Mouse (Mus musculus): ENCODE data around the gene Ankrd27.
A peak's percentile ranks its signal among the peaks of the same experiment; 100 is the strongest.

Ankrd27 gene

DNA sequence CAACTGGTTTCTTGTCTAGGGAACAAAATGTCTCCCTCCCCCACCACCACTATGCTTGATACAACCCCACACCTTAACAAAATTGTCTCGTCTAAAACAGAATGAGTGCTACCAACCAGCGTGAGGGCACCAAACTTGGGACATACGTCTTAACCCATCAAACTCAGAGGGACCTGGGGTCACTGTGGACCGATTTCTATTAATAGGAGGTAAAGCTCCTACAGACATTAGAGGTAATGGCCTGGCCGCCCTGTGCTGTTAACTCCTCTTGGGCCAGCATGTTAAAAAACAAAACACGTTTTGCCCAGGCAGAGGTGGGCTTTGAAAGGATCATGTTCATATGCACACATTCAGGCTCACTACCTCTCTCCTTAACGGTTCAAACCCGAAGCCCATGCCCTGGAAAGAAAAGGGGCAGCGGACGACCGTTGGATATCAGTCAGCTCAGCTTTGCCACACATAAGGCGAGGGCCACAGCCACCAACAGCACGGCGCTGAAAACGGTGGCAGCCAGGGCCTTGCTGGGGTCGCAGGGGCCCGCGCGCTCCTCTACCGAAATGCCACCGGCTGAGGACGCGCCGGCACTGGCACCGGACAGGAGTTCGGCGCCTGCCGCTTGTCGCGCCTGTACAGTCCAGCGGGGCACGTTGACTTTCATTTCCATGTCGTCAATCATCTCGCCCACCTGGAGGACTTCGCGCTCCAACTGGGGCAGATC lies 1.8 kb upstream of the Ankrd27 start:
- DNase-seq (ENCODE audit: inconsistent ontology term) = no peak

DNA sequence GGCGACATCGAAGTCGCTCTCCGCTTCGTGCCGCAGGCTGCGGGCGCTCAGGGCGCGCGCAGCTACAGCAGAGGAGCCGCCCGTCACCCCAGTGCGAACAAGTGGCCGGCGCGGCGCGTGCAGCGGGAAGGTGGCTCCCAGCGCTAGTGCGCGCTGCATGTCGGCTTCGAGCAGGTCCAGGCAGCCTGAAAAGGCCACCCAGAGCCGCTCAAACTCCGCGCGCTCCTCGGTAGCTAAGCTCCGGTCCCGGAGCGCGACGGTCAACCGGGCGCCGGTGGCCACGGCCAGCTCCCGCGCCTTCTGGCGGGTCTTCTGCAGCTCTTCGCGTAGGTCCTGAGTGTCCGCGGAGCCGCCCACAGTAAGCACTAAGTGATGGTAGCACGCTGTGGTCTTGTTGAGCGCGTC lies 1.3 kb upstream of the Ankrd27 start:
- peak; percentile 60 for DNase-seq (ENCODE audit: inconsistent ontology term)

DNA sequence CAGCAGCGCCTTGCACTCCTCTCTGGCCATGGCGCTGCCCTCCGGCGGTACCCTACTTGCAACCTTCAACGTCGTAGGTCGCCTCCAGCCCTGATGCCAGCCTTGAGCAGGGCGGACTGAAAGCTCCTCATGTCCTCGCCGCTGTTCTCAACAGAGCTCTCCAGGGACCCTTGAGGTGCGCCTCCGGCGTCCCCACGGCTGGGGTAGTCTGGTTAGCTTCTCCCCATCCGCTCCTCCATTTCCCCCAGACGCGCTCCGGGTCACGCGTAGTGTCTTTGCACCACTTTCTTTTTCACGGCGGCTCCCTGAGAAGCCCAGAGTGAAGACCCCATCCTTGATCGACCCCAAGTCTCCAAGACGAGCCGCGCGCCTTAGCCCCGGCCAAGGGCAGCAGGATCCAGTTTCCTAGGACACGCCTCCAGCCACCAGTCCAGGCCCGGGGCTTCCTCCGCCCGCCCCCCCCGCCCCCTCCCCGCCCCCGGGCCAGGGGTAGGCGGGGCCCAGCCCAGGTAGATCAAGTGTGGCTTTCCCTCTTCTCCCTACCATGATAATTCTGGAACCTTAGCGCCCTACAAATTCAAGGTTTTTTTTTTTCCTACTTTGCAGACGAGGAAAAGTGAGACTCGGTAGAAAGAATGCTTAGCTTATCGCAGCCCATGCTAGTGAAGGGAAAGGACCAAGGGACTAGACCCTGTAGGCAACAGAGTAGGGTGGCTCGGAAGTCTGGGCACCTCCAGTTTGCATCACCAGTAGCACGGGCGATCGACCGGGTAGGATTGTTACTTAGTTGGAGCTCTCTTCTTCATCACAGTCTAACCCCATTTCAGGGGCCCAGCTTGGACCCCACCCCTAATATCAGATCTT lies 621 bp upstream of the Ankrd27 start, which contains the start of gene Rgs9bp:
TSS of gene Rgs9bp (minus strand) at position 392 of the 864 bp plus-strand sequence.
- no peak for DNase-seq (ENCODE audit: inconsistent ontology term)

DNA sequence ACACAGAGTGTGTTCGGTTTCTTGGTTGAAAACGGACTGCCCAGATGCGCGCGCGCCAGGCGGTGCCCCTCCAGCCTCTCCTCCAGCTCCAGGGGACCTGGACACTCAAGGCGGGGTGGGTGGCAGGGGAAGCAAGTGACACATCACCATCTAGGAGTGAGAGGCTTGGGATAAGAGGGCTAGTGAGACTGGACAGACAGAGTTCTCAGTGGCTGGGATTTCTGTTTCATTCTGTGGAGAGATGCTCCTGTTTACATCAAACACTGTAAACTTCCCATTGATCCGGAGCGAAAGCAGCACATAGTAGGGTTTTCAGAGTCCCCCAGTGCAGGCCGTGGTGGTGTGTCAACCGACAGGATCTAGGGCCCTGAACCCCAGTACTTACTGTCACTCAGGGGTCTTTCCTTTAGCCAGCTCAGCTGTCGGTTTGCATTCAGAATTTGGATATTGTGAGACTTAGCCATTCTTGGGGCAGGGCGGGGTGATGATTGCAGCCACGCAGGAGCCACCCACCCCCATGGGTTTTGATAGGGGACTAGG lies 932 bp downstream of the Ankrd27 start:
- DNase-seq (ENCODE audit: inconsistent ontology term) = no peak

DNA sequence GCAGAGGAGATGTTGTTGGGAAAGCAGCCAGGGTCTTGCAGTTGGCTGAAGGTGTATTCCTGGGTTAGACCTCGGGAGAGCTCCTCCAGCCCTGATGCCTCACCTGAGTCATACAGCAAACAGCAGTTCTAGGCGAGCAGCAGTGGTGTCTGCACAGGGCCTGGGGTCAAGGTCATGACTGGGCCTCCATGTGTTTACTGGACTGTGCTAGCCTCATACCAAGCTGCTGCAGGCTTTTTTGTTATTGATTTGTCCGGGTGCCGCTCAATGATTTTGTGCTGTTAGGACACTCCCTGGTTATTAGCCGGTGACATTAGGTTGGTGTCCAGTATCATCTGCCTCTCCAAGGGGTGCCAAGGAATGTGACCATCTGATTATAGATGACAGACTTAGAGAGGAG lies 1.7 kb downstream of the Ankrd27 start:
- no peak for DNase-seq (ENCODE audit: inconsistent ontology term)

DNA sequence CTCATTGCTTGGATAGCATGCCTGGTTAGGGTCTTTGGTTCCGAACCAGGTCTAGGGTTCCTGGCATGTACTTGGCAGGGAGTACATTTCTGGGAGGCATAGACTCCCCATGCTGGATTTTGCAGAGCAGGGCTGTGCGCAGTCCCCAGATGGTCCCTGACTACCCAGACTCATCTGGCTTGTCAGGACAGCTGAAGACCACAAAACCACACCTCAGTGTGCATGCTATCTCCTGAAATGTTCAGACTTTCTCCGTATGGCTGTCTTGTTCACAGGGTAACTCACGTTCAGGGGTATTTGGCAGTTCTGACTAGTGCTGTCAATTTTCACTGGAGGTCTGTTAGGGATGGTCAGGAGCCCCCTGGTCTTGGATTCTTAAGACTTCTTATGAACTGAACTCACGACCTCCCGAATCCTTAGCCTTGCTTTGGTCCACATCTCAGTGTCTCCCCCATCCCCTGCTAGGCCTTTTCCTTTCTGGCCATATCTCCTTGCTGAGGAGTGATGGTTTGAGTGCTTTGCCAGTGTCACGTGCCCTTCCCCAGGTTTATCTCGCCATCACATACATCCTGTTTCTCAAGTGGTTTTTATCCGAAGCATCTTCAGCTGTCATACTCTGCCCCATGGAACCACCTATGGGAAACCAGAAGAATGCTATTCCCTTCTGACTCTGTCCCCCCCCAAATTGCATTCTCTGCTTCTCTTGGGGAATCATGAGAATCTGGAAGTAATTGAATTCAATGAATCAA lies 2.8 kb downstream of the Ankrd27 start:
- DNase-seq (ENCODE audit: inconsistent ontology term) = no peak

DNA sequence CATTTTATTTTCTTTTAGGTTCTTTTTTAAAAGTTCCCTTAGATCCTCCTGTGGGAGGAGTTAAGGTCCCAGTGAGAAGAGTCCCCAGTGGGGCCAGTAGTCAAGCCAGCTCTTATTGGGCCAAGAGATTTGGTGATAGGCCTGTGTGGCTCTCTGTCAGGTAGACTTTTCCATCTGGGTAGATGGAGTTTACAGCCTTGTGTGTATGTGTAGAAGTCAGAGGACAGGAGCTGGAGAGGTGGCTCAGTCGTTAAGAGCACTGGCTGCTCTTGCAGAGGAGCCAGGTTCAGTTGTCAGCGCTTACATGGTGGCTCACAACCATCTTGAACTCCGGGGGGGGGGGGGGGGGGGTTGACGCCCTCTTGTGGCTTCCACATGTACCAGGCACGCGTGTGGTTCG lies 3.4 kb downstream of the Ankrd27 start:
- no peak for DNase-seq (ENCODE audit: inconsistent ontology term)

DNA sequence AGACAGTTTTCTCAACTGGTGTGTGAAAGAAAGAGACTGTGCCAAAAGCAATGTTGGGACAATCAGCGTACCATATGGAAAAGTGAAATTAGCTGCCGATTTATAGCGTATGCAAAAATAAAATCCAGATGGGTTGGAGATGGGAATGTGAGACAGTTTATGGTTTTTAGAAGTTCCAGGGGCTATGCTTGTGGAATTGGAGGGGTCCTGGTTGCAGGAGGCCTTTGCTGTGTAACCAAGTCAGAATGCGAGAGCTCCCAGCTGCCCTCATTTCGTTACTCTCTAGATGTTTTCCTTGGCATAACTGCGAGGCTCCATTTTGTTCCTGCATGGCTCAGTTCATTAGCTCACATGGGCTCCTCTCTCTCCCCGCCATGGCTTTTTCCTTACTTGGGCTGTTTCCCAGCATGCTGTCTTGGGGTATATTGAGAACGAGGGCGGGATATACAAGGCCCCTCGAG lies 4.7 kb downstream of the Ankrd27 start:
- no peak for DNase-seq (ENCODE audit: inconsistent ontology term)

DNA sequence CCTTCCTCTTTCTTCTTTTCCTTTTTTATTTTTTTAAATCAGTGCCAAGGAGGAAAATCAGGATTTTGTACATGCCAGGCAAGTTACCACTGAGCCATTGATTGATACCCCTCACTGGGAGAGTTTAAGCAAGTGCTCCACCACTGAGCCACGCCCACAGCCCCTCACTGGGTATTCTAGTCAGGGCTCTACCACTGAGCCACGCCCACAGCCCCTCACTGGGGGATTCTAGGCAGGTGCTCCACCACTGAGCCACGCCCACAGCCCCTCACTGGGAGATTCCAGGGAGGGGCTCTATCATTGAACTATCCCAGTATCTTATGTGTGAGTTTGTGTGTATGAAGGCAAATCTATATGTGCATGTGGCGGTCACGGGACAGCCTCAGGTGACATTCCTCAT lies 8.3 kb downstream of the Ankrd27 start:
- no peak for DNase-seq (ENCODE audit: inconsistent ontology term)

DNA sequence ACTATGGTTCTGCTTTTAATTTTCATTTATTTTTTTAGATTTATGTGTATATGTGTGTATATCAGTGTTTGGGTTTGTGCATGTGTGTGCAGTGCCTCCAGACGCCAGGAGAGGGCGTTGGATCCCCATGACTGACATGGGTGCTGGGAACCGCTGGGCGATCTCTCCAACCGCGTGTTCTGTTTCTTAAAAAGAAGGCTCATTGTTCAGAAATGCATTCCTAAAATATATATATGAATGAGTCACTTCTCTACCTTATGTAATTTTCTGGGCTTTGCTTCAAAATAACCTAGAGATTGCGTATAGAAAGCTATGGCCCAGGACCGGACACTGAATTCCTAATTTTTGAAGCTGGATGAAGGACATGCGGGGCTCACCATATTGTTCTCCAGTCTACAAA lies 13.4 kb downstream of the Ankrd27 start:
- DNase-seq (ENCODE audit: inconsistent ontology term) = no peak

DNA sequence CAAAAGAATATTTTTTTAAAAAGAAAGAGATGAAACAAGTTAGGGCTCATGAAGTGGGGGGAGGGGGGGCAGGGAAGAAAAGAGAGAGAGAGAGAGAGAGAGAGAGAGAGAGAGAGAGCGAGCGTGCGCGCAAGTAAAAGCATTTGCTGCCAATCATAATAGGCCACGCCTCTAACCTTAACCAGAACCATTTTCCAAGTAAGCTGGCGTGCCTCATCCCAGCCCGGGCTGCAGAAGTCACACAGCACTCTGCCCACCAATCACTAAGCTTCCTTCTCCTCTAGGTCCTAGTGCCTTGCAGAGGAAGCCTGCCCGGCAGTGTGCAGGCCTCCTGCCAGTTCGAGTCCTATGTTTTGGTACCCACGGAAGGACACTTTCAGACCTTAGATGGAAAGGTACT lies 14.0 kb downstream of the Ankrd27 start:
- DNase-seq (ENCODE audit: inconsistent ontology term) = no peak

DNA sequence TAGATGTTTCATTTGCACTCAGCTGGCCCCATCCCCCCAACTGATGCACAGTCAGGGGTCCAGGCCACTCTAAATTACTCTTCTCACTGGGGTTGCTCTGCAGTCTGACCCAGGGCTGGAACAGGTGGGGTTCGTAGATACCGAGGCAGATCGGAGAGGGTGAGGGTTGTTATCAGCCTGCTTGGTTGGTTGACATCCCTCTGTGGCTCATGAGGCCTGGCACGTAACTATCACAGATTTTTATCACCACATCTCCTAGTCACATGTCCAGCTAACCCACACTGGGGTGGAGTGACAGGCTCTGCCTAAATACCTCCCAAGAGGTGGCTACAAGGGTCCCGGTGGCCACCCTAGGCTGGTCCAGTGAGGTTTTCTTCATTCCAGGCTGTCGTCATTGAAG lies 15.1 kb downstream of the Ankrd27 start:
- DNase-seq (ENCODE audit: inconsistent ontology term) = no peak

DNA sequence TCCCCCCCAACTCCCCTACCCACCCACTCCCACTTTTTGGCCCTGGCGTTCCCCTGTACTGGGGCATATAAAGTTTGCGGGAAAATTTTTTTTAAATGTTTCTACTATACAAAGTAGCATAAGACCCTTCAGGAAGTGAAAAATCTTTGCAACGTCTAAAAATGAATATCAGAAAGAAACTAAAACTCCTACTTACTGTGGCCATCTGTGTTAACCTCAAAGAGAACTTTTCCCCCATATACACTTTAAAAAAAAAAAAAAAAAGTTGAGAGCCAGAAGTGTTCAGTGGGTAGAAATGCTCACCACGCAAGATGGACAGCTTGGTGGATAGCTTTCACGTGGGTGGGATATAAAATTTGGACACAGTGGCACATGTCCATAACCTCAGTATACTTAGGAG lies 16.7 kb downstream of the Ankrd27 start:
- DNase-seq (ENCODE audit: inconsistent ontology term) = no peak

DNA sequence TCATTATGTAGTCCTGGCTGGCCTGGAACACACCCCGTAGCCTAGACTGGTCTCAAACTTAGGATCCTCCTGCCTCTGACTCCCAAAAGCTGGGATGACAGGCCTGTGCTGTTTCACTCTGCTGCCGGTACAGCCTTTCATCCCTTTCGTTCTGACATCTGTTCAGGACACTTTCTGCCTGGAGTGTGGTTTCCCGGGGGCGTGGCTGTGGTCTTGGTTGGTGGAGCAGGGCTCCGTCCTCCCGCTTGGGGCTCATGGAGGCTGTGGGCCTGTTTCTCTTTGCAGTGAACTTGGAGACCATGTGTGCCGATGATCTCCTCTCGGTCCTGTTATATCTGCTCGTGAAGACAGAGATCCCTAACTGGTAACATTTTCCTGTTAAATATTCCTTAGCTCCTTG lies 20.8 kb downstream of the Ankrd27 start:
- no peak for DNase-seq (ENCODE audit: inconsistent ontology term)

DNA sequence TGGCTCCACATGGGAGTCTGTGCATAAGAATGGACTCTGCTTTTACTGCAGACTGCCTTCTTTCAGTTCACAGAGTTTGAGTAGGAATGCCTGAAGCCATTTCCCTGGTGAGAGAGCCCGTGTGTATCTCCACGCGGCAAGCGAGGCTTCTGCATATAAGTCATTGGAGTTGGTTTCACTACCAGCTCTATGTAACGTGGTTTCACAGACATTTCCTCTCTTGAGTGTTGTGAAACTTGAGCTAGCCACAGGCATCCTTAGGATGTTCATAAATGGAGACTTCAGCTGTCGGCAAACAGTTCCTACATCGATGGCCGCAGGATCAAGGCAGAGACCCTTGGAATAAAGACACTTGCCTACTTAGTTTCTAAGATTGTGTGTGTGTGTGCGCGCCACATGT lies 23.2 kb downstream of the Ankrd27 start:
- no peak for DNase-seq (ENCODE audit: inconsistent ontology term)

DNA sequence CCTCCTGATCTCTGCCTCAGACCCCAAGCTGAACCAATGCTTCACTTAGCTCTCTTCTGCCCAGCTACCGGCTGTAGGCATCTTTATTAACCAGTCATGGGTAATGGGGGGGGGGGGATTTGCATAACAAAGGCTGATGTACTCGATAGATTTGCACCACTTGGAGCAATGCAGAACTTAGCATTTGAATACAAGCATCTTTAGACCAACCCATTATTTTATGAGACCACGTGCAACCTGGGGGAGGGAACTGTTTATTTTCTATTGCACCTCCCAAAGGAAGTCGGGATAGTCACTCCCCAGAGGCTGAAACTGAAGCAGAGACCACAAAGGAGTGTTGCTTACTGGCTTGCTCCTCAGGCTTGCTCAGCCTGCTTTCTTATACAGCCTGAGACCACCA lies 31.5 kb downstream of the Ankrd27 start:
- DNase-seq (ENCODE audit: inconsistent ontology term) = no peak

DNA sequence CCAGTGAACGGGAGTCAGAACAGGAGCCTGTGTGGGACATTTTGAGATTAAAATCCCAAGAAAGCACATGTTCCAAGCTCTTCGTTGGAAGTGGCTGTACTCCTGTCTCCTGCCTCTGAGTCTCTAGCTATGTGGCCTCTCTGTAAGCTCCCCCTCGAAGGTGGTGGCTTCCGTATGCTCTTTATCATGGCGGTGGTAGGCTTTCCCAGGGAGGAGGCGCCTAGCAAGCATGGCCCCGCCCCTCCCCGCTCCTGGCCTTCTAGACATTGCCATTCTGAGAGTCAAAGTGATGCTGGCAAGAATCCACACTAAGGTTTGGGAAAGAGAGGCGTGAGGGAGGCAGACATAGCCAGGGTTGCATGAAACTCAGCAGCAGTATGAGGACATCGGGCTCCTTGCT lies 36.6 kb downstream of the Ankrd27 start:
- DNase-seq (ENCODE audit: inconsistent ontology term) = no peak

DNA sequence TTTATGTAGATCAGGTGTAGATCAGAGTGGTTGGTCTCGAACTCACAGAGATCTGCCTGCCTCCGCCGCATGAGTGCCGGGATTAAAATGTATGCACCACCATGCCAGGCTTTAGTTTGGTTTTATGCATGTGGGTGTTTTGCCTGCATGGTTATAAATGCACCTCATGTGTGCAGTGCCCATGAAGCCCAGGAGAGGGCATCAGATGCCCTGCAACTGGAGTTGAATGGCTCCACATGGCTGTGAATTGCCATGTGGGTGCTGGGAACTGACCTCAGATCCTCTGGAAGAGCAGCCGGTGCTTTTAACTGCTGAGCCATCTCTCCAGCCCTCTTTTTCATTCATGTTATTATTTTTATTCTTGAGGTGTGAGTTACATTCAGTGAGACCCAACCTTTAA lies 40.0 kb downstream of the Ankrd27 start:
- DNase-seq (ENCODE audit: inconsistent ontology term) = no peak

DNA sequence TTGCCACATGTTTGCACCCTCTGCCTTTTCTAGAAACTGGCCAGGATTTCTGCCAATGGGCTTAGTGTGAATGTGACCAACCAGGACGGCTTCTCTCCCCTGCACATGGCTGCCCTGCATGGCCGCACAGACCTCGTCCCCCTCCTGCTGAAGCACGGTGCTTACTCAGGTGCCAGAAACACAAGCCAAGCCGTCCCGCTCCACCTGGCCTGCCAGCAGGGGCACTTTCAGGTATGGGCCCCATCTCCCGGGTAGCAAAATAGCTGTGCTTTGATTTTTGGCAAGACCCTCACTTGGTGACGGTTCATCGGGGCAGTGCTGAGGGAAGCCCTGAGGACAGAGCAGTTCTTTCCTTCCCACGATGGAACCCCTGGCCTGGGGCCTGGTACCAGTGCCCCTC lies 41.3 kb downstream of the Ankrd27 start:
- DNase-seq (ENCODE audit: inconsistent ontology term) = no peak

DNA sequence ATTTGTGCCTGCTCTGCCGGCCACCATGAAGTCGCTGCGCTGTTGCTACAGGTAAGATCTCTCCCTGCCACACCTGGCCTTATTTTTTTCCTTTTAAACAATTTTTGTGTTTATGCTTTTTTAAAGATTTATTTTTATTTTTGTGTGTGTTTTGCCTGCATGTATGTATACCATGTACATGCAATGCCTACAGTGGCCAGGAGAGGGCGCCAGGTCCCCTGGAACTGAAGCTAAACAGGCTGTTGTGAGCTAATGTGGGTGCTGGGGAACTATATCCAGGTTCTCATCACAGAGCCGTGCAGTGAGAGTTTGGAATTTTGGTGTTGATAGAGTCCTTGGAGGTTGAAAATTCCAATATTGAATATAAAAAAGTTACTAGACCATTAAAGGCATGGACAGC lies 42.5 kb downstream of the Ankrd27 start:
- peak; percentile 15 for DNase-seq (ENCODE audit: inconsistent ontology term)

DNA sequence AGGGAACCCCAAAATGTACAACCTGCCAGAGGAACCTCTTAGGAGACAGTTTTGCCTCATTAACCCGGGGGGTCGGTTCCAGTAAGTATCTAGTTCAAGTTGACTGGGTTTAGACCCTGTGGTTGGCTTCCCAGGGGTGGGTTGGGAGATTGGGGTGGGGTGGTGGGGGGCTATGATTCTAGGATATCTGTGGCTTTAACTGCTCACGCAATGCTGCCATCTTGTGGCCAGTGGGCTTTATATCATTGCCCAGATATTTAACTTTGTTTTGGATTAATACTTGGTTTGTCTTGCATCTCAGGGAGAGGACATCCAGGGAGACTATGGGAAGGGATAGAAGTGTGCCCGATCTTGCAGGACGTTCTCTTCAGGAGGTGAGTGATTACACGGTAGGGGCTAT lies 50.2 kb downstream of the Ankrd27 start:
- DNase-seq (ENCODE audit: inconsistent ontology term) = no peak

DNA sequence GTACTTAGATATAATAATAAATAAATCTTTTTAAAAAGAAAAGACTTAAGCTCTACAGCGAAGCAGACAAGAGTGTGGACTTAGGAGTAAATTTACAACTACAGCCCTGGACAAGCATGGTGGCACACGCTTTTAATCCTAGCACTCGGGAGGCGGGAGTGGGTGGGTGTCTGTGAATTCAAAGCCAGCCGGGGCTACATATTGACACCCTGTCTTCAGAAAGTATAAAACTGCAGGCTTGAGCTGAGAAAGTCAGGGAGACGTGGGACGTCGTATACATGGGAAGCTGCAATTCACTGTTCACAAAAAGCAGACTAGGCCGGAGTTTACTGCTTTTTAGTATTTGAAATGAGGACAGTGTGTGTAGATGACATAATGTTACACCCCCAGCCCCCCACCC lies 50.8 kb downstream of the Ankrd27 start:
- DNase-seq (ENCODE audit: inconsistent ontology term) = no peak

All from Muller cell, postnatal 12 days (primary cell).